Mouse (Mus musculus) left cerebral cortex, postnatal 10 days (tissue): Measurements from ENCODE around the gene Supt5. TPM values are rescaled to one million over a fixed set of nuclear protein-coding genes. Genes with fewer than 3 reads are reported as not detected.
A peak's percentile ranks its signal among the peaks of the same experiment; 100 is the strongest.

Experiments
- DNase-seq, 2 experiments: peaks; one replicate each; pipeline ENCODE4 v3.0.0; 2021 to 2022; ENCODE audit warnings: low spot score in 2 of 2, mixed read lengths in 1 of 2; ENCODE audit errors: extremely low spot score in 1 of 2
- intact Hi-C: fragments of 180-260 bp; cut with DNase I; formaldehyde crosslinking; loops from one replicate; pipeline ENCODE4 v1.15.1; 2025
- total RNA-seq, 2 experiments: library from RNA; stranded (reverse); gene quantifications; 2 replicates each; pipeline ENCODE4 v1.2.3; 2021

Supt5 gene
- total RNA-seq, 2 experiments from 2014 or later, result 113 to 114 TPM

- intact Hi-C loops, result loop anchor here (5.0 kb wide), 1 partner anchor 62 kb away; no protein-coding TSS in a partner anchor
- DNase-seq, result no peak
These were observed 69.2 kb downstream of the Supt5 start for GRCm38 (mm10) chr7:28269355-28269754.

GRCm38 (mm10) chr7:28268576-28268975, 70.0 kb downstream of the Supt5 start:
- intact Hi-C loops, result loop anchor here (5.0 kb wide), 1 partner anchor 61 kb away; no protein-coding TSS in a partner anchor
- DNase-seq, result no peak

- intact Hi-C loops, result loop anchor here (5.0 kb wide), 1 partner anchor 61 kb away; no protein-coding TSS in a partner anchor
- peak in 1 of 2 experiments; percentile 77 for DNase-seq
These were observed 70.5 kb downstream of the Supt5 start for GRCm38 (mm10) chr7:28268042-28268531.

GRCm38 (mm10) chr7:28267129-28268041, 71.2 kb downstream of the Supt5 start, which contains the start of gene Eid2:
Gene Eid2 (plus strand): TSS chr7:28267881.
- DNase-seq, result peak; percentile 91 to 94
- intact Hi-C loops, result loop anchor here (5.0 kb wide), 1 partner anchor 60 kb away; no protein-coding TSS in a partner anchor

- intact Hi-C loops, result loop anchor here (5.0 kb wide), 1 partner anchor 58 kb away; no protein-coding TSS in a partner anchor
- no peak for DNase-seq
These were observed 73.2 kb downstream of the Supt5 start for GRCm38 (mm10) chr7:28265391-28265790.

Other genes starting within 250 kb of the Supt5 start
- gene 9530053A07Rik, start 209.3 kb downstream of the Supt5 start, total RNA-seq, result not detected
- gene Fbl, start 169.0 kb downstream of the Supt5 start, total RNA-seq, result 10 to 100 TPM; 69.4 to 74.5 TPM
- 10 to 100 TPM; 32.9 to 34.8 TPM for gene Dyrk1b, start 159.3 kb downstream of the Supt5 start, total RNA-seq
- gene Eid2, start 70.9 kb downstream of the Supt5 start, total RNA-seq, result 10 to 100 TPM; 73.5 to 79.5 TPM
- 10 to 100 TPM; 41.8 to 44.2 TPM for gene Eid2b, start 61.0 kb downstream of the Supt5 start, total RNA-seq
- gene Selenov, start 47.6 kb downstream of the Supt5 start, total RNA-seq, result 1 to 10 TPM; 2.9 to 4.5 TPM
- gene Dll3, start 36.5 kb downstream of the Supt5 start, total RNA-seq, result 1 to 10 TPM; 1.8 to 3.1 TPM
- 10 to 100 TPM; 44.7 to 49.0 TPM for gene Timm50, start 26.7 kb downstream of the Supt5 start, total RNA-seq
- 100 to 1,000 TPM; 642 to 668 TPM for gene Rps16, start 11.9 kb upstream of the Supt5 start, total RNA-seq
- 10 to 100 TPM; 10.0 to 12.3 TPM for gene Plekhg2, start 33.9 kb upstream of the Supt5 start, total RNA-seq
- gene Zfp36, start 41.5 kb upstream of the Supt5 start, total RNA-seq, result 1 to 10 TPM; 1.8 to 2.4 TPM
- gene Med29, start 54.0 kb upstream of the Supt5 start, total RNA-seq, result 10 to 100 TPM; 18.5 to 19.3 TPM
- gene Paf1, start 54.2 kb upstream of the Supt5 start, total RNA-seq, result 10 to 100 TPM; 65.3 to 66.1 TPM
- 1 to 10 TPM; 3.3 to 5.0 TPM for gene Gmfg, start 98.7 kb upstream of the Supt5 start, total RNA-seq
- gene Lrfn1, start 113.2 kb upstream of the Supt5 start, total RNA-seq, result 100 to 1,000 TPM; 106 to 112 TPM
- gene Ifnl2, start 171.7 kb upstream of the Supt5 start, total RNA-seq, result not detected
- gene Ifnl3, start 184.1 kb upstream of the Supt5 start, total RNA-seq, result not detected
- not detected for gene Sycn, start 202.1 kb upstream of the Supt5 start, total RNA-seq
- gene Nccrp1, start 208.5 kb upstream of the Supt5 start, total RNA-seq, result under 1 TPM in 1 of 2 experiments, not detected in 1; 0.21 TPM